Mouse (Mus musculus) hindbrain, postnatal 0 days (tissue): Measurements from ENCODE around the gene Zfp786. TPM values are rescaled to one million over a fixed set of nuclear protein-coding genes. Genes with fewer than 3 reads are reported as not detected.

Experiments used
- ATAC-seq: fragments of 200-750 bp; cut with Nextera tagmentation; 2 replicates; pipeline ENCODE4 v1.8.0; 2017; ENCODE audit warnings: mild to moderate bottlenecking, moderate TSS enrichment, moderate library complexity
- DNase-seq: peaks from one replicate; pipeline ENCODE4 v3.0.0-alpha.2; 2015; ENCODE audit warnings: low spot score
- H3K27ac ChIP-seq: fragments of 300-500 bp; sonication (generic); 2 replicates; pipeline ENCODE4 v1.5.1; 2014; ENCODE audit warnings: mild to moderate bottlenecking
- H3K27me3 ChIP-seq: fragments of 300-500 bp; sonication (generic); 2 replicates; pipeline ENCODE4 v1.6.1; 2014; ENCODE audit warnings: low read length, mixed read lengths; ENCODE audit not compliant: insufficient read depth
- H3K36me3 ChIP-seq: fragments of 300-500 bp; sonication (generic); 2 replicates; pipeline ENCODE4 v1.6.1; 2014; ENCODE audit warnings: low read length, mixed read lengths; ENCODE audit not compliant: insufficient read depth
- H3K4me1 ChIP-seq: fragments of 300-500 bp; sonication (generic); 2 replicates; pipeline ENCODE4 v1.6.1; 2014; ENCODE audit warnings: antibody characterized with exemption, low read length, mixed read lengths; ENCODE audit not compliant: insufficient read depth
- H3K4me2 ChIP-seq: fragments of 300-500 bp; sonication (generic); 2 replicates; pipeline ENCODE4 v1.6.1; 2014; ENCODE audit warnings: low read depth, mild to moderate bottlenecking, low read length, moderate library complexity, mixed read lengths
- H3K4me3 ChIP-seq: fragments of 300-500 bp; sonication (generic); 2 replicates; pipeline ENCODE4 v1.5.1; 2014; ENCODE audit warnings: low read length
- H3K9ac ChIP-seq: fragments of 300-500 bp; sonication (generic); replicated peaks from 2 replicates; pipeline ENCODE4 v1.6.1; 2014; ENCODE audit warnings: mild to moderate bottlenecking, low read length, moderate library complexity, mixed read lengths
- H3K9me3 ChIP-seq: fragments of 300-500 bp; sonication (generic); 2 replicates; pipeline ENCODE4 v1.6.1; 2016; ENCODE audit warnings: low read length, mixed read lengths
- CTCF ChIP-seq: IDR thresholded peaks from 2 replicates; pipeline ENCODE4 v1.5.1; 2016; ENCODE audit warnings: antibody characterized with exemption, control low read depth, low read depth
- WGBS: fragments of 180-500 bp; shearing (Covaris S2); extraction: QIAGEN DNeasy Blood & Tissue Kit; methylation state at CpG from one replicate; pipeline ENCODE4 v1.1.7; 2014; 5-methylcytosine and 5-hydroxymethylcytosine counted together
- polyA plus RNA-seq: library from polyadenylated mRNA; unstranded; fragments of >200 nt; fragmentation: Nextera tagmentation; extraction: Ambion mirVana; gene quantifications from 2 replicates; pipeline ENCODE4 v1.2.1, GENCODE M21; 2015
- total RNA-seq: library from RNA; depleted of rRNA; stranded (reverse); fragments of >200 nt; gene quantifications from 2 replicates; pipeline ENCODE4 v1.2.3, GENCODE M21; 2014; rRNA removed

Gene Zfp786
- total RNA-seq = 16.6 and 17.7 TPM in 2 replicates
- 6.3 and 6.6 TPM in 2 replicates for polyA plus RNA-seq

- H3K9me3 ChIP-seq = no peaks in the 10 kb centered on the region
- H3K4me3 ChIP-seq = peak within 1 kb of the TSS; percentile 85
- peak within 1 kb of the TSS; percentile 97 for H3K27ac ChIP-seq
- DNase-seq (peak; percentile 96), ATAC-seq (peak; percentile 96)
- no peaks in the 10 kb centered on the region for H3K27me3 ChIP-seq
- 1% methylated on average over 64 of the region's 64 CpGs for WGBS
- peak; percentile 89 for TF ChIP-seq CTCF
- H3K4me1 ChIP-seq = peaks cover 4% of the 10 kb centered on the region; the same call in 1 of the 2 replicates
- H3K9ac ChIP-seq = peak within 1 kb of the TSS; percentile 91
- no peaks in the 10 kb centered on the region for H3K36me3 ChIP-seq
- peak within 1 kb of the TSS; percentile 61 for H3K4me2 ChIP-seq
Observed at GRCm38 (mm10) chr6:47830104-47831078, at the start of gene Zfp786. TSS of gene Zfp786 (minus strand) at chr6:47830867.

GRCm38 (mm10) chr6:47880166-47880565, 49.5 kb upstream of the Zfp786 start:
- Histone ChIP-seq H3K4me3 (no peak overlapping the region), H3K4me1 (peaks cover 13% of the 10 kb centered on the region), H3K4me2 (no peak overlapping the region), H3K9ac (no peak overlapping the region), H3K36me3 (peaks cover 39% of the 10 kb centered on the region; the same call in 1 of the 2 replicates), H3K27me3 (no peaks in the 10 kb centered on the region), H3K9me3 (no peaks in the 10 kb centered on the region), H3K27ac (no peak overlapping the region)
- no peak for DNase-seq
- ATAC-seq = no peak
- 94% methylated on average over 10 of the region's 10 CpGs for WGBS
- no peak for TF ChIP-seq CTCF

DNA sequence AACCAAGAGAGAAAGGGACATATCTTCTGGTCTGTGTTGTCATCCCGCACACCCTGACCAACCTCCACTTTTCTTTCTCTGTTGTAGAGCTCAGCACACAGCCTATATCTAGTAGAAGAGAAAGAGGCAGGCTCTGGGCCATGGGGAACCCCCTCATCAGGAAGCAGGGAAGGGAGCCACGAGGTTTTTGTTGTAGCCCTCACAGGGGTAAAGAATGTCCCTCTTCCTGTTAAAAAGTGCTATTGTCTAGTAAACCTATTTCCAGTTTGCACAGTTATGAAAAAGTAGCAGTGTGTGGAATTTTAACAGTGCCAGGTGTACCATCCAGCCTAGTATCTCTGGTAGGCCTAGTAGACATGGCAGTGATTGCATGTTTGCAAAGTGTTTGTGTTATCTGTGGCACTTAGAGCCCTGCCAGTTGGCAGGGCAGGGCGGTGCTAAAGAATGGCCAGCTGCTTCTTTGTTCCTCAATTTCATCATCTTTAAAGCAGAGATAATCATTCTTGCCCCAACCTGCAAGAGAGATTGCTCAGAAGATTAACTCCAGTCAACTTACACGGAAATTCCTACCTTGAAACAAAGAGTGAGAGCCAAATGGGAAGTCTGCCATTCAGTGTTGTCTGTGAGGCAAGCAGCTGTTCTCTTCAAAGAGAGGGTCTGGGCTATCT, 48.5 kb upstream of the Zfp786 start:
- Histone ChIP-seq H3K9me3 (no peaks in the 10 kb centered on the region), H3K4me1 (peaks cover 13% of the 10 kb centered on the region), H3K36me3 (peaks cover 37% of the 10 kb centered on the region; the same call in 1 of the 2 replicates), H3K27ac (no peak overlapping the region), H3K9ac (peak overlapping the region; percentile 97; the same call in 1 of the 2 replicates), H3K27me3 (no peaks in the 10 kb centered on the region), H3K4me3 (peak overlapping the region; percentile 92), H3K4me2 (peak overlapping the region; percentile 89)
- ATAC-seq (no peak), DNase-seq (no peak)
- 62% methylated on average over 4 of the region's 4 CpGs for WGBS
- no peak for TF ChIP-seq CTCF

- Histone ChIP-seq H3K27me3 (no peaks in the 10 kb centered on the region), H3K4me2 (peak overlapping the region; percentile 89), H3K4me1 (peaks cover 13% of the 10 kb centered on the region), H3K9me3 (no peaks in the 10 kb centered on the region), H3K36me3 (peaks cover 34% of the 10 kb centered on the region; the same call in 1 of the 2 replicates), H3K9ac (peak overlapping the region; percentile 97), H3K27ac (peak overlapping the region; percentile 97; the same call in 1 of the 2 replicates), H3K4me3 (peak overlapping the region; percentile 92)
- ATAC-seq = no peak
- no peak for DNase-seq
- WGBS = 35% methylated on average over 3 of the region's 3 CpGs
- TF ChIP-seq CTCF = no peak
Observed at GRCm38 (mm10) chr6:47878593-47878992, 47.9 kb upstream of the Zfp786 start.

DNA sequence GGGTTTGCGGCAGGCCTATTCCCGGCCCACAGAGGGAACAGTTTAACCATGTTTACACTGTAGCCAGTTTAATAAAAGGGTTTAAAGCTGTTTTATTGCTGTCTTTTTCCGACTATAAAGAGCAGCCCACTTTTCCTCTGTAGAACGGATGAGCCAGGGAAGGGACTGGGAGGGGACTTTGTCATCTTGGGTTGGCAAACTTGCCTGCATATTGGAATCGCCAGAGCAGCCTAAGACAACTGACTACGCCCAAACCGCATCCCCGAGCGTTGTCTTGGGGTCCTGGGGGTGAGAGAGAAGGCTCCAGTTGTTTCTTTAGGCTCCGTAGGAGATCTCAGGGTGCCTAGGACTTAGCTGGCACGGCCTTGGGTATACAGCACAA, 47.5 kb upstream of the Zfp786 start:
- Histone ChIP-seq H3K9me3 (no peaks in the 10 kb centered on the region), H3K9ac (peak overlapping the region; percentile 97), H3K27ac (peak overlapping the region; percentile 97), H3K4me2 (peak overlapping the region; percentile 89), H3K36me3 (peaks cover 30% of the 10 kb centered on the region; the same call in 1 of the 2 replicates), H3K27me3 (no peaks in the 10 kb centered on the region), H3K4me1 (peaks cover 13% of the 10 kb centered on the region), H3K4me3 (peak overlapping the region; percentile 92)
- TF ChIP-seq CTCF = no peak
- under 1% methylated on average over 11 of the region's 11 CpGs for WGBS
- DNase-seq (peak; percentile 42), ATAC-seq (no peak)

GRCm38 (mm10) chr6:47877461-47878132, 46.9 kb upstream of the Zfp786 start:
- H3K4me3 ChIP-seq = peak overlapping the region; percentile 92
- WGBS = under 1% methylated on average over 69 of the region's 71 CpGs
- H3K9me3 ChIP-seq = no peaks in the 10 kb centered on the region
- H3K27me3 ChIP-seq = no peaks in the 10 kb centered on the region
- DNase-seq (peak; percentile 95), ATAC-seq (peak; percentile 97)
- peak; percentile 73 for TF ChIP-seq CTCF
- H3K4me2 ChIP-seq = peak overlapping the region; percentile 89
- H3K4me1 ChIP-seq = peaks cover 13% of the 10 kb centered on the region
- H3K27ac ChIP-seq = peak overlapping the region; percentile 97
- H3K36me3 ChIP-seq = peaks cover 26% of the 10 kb centered on the region; the same call in 1 of the 2 replicates
- peak overlapping the region; percentile 97 for H3K9ac ChIP-seq
